Mouse (Mus musculus) heart, embryonic 11.5 days (tissue): Measurements from ENCODE around the gene Slc38a9. TPM values are rescaled to one million over a fixed set of nuclear protein-coding genes. Genes with fewer than 3 reads are reported as not detected.

Experiments
- ATAC-seq: fragments of 200-750 bp; cut with Nextera tagmentation; replicated peaks from 2 replicates; pipeline ENCODE4 v1.8.0; 2017; ENCODE audit warnings: moderate library complexity; ENCODE audit not compliant: insufficient number of reproducible peaks, low FRiP score, low TSS enrichment
- H3K27ac ChIP-seq: fragments of 300-500 bp; sonication (generic); 2 replicates; pipeline ENCODE4 v1.5.1; 2014; ENCODE audit warnings: mild to moderate bottlenecking, low read depth, low read length
- H3K27me3 ChIP-seq: fragments of 300-500 bp; sonication (generic); 2 replicates; pipeline ENCODE4 v1.6.1; 2014; ENCODE audit warnings: mild to moderate bottlenecking, low read length, mixed read lengths; ENCODE audit not compliant: control insufficient read depth, insufficient read depth
- H3K36me3 ChIP-seq: fragments of 300-500 bp; sonication (generic); 2 replicates; pipeline ENCODE4 v1.6.1; 2014; ENCODE audit warnings: mild to moderate bottlenecking, low read length, moderate library complexity, mixed read lengths; ENCODE audit not compliant: control insufficient read depth, insufficient read depth
- H3K4me1 ChIP-seq: fragments of 300-500 bp; sonication (generic); 2 replicates; pipeline ENCODE4 v1.6.1; 2014; ENCODE audit warnings: low read length; ENCODE audit not compliant: control insufficient read depth, insufficient read depth
- H3K4me2 ChIP-seq: fragments of 300-500 bp; sonication (generic); 2 replicates; pipeline ENCODE4 v1.6.1; 2014; ENCODE audit warnings: mild to moderate bottlenecking, moderate library complexity
- H3K4me3 ChIP-seq: fragments of 300-500 bp; sonication (generic); 2 replicates; pipeline ENCODE4 v1.5.1; 2014; ENCODE audit warnings: low read depth, low read length
- H3K9ac ChIP-seq: fragments of 300-500 bp; sonication (generic); 2 replicates; pipeline ENCODE4 v1.6.1; 2014; ENCODE audit warnings: mild to moderate bottlenecking, low read depth, low read length, moderate library complexity
- H3K9me3 ChIP-seq: fragments of 300-500 bp; sonication (generic); replicated peaks from 2 replicates; pipeline ENCODE4 v1.6.1; 2016; ENCODE audit warnings: low read length; ENCODE audit not compliant: control insufficient read depth
- WGBS: fragments of 180-500 bp; shearing (Covaris S2); extraction: QIAGEN DNeasy Blood & Tissue Kit; methylation state at CpG from one replicate; pipeline ENCODE4 v1.1.7; 2014; ENCODE audit not compliant: insufficient replicate concordance; 5-methylcytosine and 5-hydroxymethylcytosine counted together
- polyA plus RNA-seq: library from polyadenylated mRNA; unstranded; fragments of >200 nt; fragmentation: Nextera tagmentation; extraction: Ambion mirVana; gene quantifications from 2 replicates; pipeline ENCODE4 v1.2.1, GENCODE M21; 2014

Slc38a9 gene
- polyA plus RNA-seq, 1 experiment from 2014 or later: 16.4 TPM

GRCm38 (mm10) chr13:112772252-112772651 is 111.7 kb downstream of the Slc38a9 start:
- Histone ChIP-seq H3K9me3 (peaks cover 5% of the 10 kb centered on the region), H3K36me3 (no peaks in the 10 kb centered on the region), H3K9ac (no peak overlapping the region), H3K4me1 (peaks cover 11% of the 10 kb centered on the region; the same call in 1 of the 2 replicates), H3K27me3 (no peaks in the 10 kb centered on the region), H3K27ac (no peak overlapping the region), H3K4me3 (no peak overlapping the region), H3K4me2 (no peak overlapping the region)
- no peak for ATAC-seq
- 76% methylated on average over 11 of the region's 11 CpGs for WGBS

GRCm38 (mm10) chr13:112772861-112773260 is 112.3 kb downstream of the Slc38a9 start:
- 64% methylated on average over 14 of the region's 14 CpGs for WGBS

GRCm38 (mm10) chr13:112773991-112774675 is 113.6 kb downstream of the Slc38a9 start:
- H3K27me3 ChIP-seq: no peaks in the 10 kb centered on the region
- ATAC-seq: no peak
- H3K4me1 ChIP-seq: peaks cover 11% of the 10 kb centered on the region; the same call in 1 of the 2 replicates
- WGBS: 81% methylated on average over 3 of the region's 3 CpGs
- no peaks in the 10 kb centered on the region for H3K9me3 ChIP-seq
- no peak overlapping the region for H3K4me3 ChIP-seq
- no peaks in the 10 kb centered on the region for H3K36me3 ChIP-seq
- H3K27ac ChIP-seq: no peak overlapping the region
- H3K9ac ChIP-seq: no peak overlapping the region
- no peak overlapping the region for H3K4me2 ChIP-seq

More at GRCm38 (mm10) chr13:112772861-112773260, 112.3 kb downstream of the Slc38a9 start:
- Histone ChIP-seq H3K9ac (no peak overlapping the region), H3K9me3 (no peaks in the 10 kb centered on the region; the same call in 1 of the 2 replicates), H3K4me1 (peaks cover 11% of the 10 kb centered on the region; the same call in 1 of the 2 replicates), H3K36me3 (no peaks in the 10 kb centered on the region), H3K4me3 (no peak overlapping the region), H3K27me3 (no peaks in the 10 kb centered on the region), H3K4me2 (no peak overlapping the region), H3K27ac (no peak overlapping the region)
- no peak for ATAC-seq

GRCm38 (mm10) chr13:112775856-112776255 is 115.3 kb downstream of the Slc38a9 start:
- Histone ChIP-seq H3K36me3 (no peaks in the 10 kb centered on the region), H3K9ac (no peak overlapping the region), H3K27me3 (no peaks in the 10 kb centered on the region), H3K9me3 (no peaks in the 10 kb centered on the region), H3K27ac (no peak overlapping the region), H3K4me1 (peaks cover 5% of the 10 kb centered on the region; the same call in 1 of the 2 replicates), H3K4me2 (no peak overlapping the region), H3K4me3 (no peak overlapping the region)
- WGBS: 86% methylated on average over 10 of the region's 10 CpGs
- ATAC-seq: no peak

- Histone ChIP-seq H3K4me2 (no peak overlapping the region), H3K36me3 (no peaks in the 10 kb centered on the region), H3K9me3 (no peaks in the 10 kb centered on the region), H3K27ac (no peak overlapping the region), H3K4me1 (no peaks in the 10 kb centered on the region), H3K4me3 (no peak overlapping the region), H3K9ac (no peak overlapping the region), H3K27me3 (no peaks in the 10 kb centered on the region)
- whole genome bisulfite sequencing: 81% methylated on average over 5 of the region's 5 CpGs
- ATAC-seq: no peak
These were observed 117.9 kb downstream of the Slc38a9 start for GRCm38 (mm10) chr13:112778407-112778806.

GRCm38 (mm10) chr13:112785305-112785704 is 124.8 kb downstream of the Slc38a9 start:
- 74% methylated on average over 7 of the region's 7 CpGs for WGBS
- Histone ChIP-seq H3K27me3 (no peaks in the 10 kb centered on the region), H3K9ac (no peak overlapping the region), H3K4me1 (no peaks in the 10 kb centered on the region), H3K36me3 (no peaks in the 10 kb centered on the region), H3K4me3 (no peak overlapping the region), H3K9me3 (no peaks in the 10 kb centered on the region), H3K27ac (no peak overlapping the region), H3K4me2 (no peak overlapping the region)
- no peak for ATAC-seq

- Histone ChIP-seq H3K27ac (no peak overlapping the region), H3K9ac (no peak overlapping the region), H3K27me3 (no peaks in the 10 kb centered on the region), H3K36me3 (no peaks in the 10 kb centered on the region), H3K4me2 (no peak overlapping the region), H3K4me3 (no peak overlapping the region), H3K4me1 (no peaks in the 10 kb centered on the region), H3K9me3 (no peaks in the 10 kb centered on the region)
- ATAC-seq: no peak
- WGBS: 81% methylated on average over 3 of the region's 3 CpGs
These were observed 125.6 kb downstream of the Slc38a9 start for GRCm38 (mm10) chr13:112786142-112786541.

- Histone ChIP-seq H3K4me1 (no peaks in the 10 kb centered on the region), H3K27ac (no peak overlapping the region), H3K27me3 (no peaks in the 10 kb centered on the region), H3K36me3 (no peaks in the 10 kb centered on the region), H3K4me3 (no peak overlapping the region), H3K9me3 (no peaks in the 10 kb centered on the region), H3K9ac (no peak overlapping the region), H3K4me2 (no peak overlapping the region)
- ATAC-seq: no peak
- WGBS: 75% methylated on average over 10 of the region's 10 CpGs
These were observed 126.5 kb downstream of the Slc38a9 start for GRCm38 (mm10) chr13:112786942-112787533.
